Mouse (Mus musculus) ovary, postnatal 10 days (tissue): Measurements from ENCODE around the gene Caskin2.
"Not testable (repeated sequence)": the region's sequence is repeated elsewhere in the genome, so short reads cannot be mapped to it uniquely, and the experiment has no call there.

Source experiments
- DNase-seq: peaks from one replicate; pipeline ENCODE4 v3.0.0; 2022; ENCODE audit warnings: low spot score

Gene Caskin2

GRCm38 (mm10) chr11:115762176-115762575, 51.3 kb downstream of the Caskin2 start:
- not testable (repeated sequence) for DNase-seq

- no peak for DNase-seq
Measured at GRCm38 (mm10) chr11:115753485-115753884, 60.0 kb downstream of the Caskin2 start.

GRCm38 (mm10) chr11:115752653-115753052, 60.8 kb downstream of the Caskin2 start:
- no peak for DNase-seq

GRCm38 (mm10) chr11:115751725-115752124, 61.7 kb downstream of the Caskin2 start:
- no peak for DNase-seq

- no peak for DNase-seq
Measured at GRCm38 (mm10) chr11:115749834-115750233, 63.6 kb downstream of the Caskin2 start.
